Mouse (Mus musculus) heart, adult 11 months (tissue): ENCODE results near the gene B3gat1.

Experiments used
- DNase-seq: peaks from one replicate; pipeline ENCODE4 v3.0.0; 2022

B3gat1 gene

GRCm38 (mm10) chr9:26733206-26733891 lies at the start of gene B3gat1:
B3gat1 (plus strand) TSS chr9:26733728.
- DNase-seq: peak; percentile 54

GRCm38 (mm10) chr9:26689171-26689570 lies 44.4 kb upstream of the B3gat1 start:
- DNase-seq: peak; percentile 64

- peak; percentile 56 for DNase-seq
Observed at GRCm38 (mm10) chr9:26689956-26690698, 43.4 kb upstream of the B3gat1 start.

GRCm38 (mm10) chr9:26692641-26693040 lies 40.9 kb upstream of the B3gat1 start:
- DNase-seq: peak; percentile 42

- peak; percentile 49 for DNase-seq
Observed at GRCm38 (mm10) chr9:26694656-26695055, 38.9 kb upstream of the B3gat1 start.

- peak; percentile 68 for DNase-seq
Observed at GRCm38 (mm10) chr9:26695178-26695577, 38.4 kb upstream of the B3gat1 start.

- peak; percentile 74 for DNase-seq
Observed at GRCm38 (mm10) chr9:26698286-26698685, 35.2 kb upstream of the B3gat1 start.

- peak; percentile 86 for DNase-seq
Observed at GRCm38 (mm10) chr9:26700329-26700728, 33.2 kb upstream of the B3gat1 start.

GRCm38 (mm10) chr9:26718388-26718787 lies 15.1 kb upstream of the B3gat1 start:
- DNase-seq: peak; percentile 55

GRCm38 (mm10) chr9:26721771-26722170 lies 11.8 kb upstream of the B3gat1 start:
- peak; percentile 62 for DNase-seq

- no peak for DNase-seq
Observed at GRCm38 (mm10) chr9:26725709-26726108, 7.8 kb upstream of the B3gat1 start.

GRCm38 (mm10) chr9:26727445-26727844 lies 6.1 kb upstream of the B3gat1 start:
- peak; percentile 79 for DNase-seq

GRCm38 (mm10) chr9:26728556-26728955 lies 5.0 kb upstream of the B3gat1 start:
- DNase-seq: peak; percentile 31

- peak; percentile 84 for DNase-seq
Observed at GRCm38 (mm10) chr9:26733986-26734385, 458 bp downstream of the B3gat1 start.

GRCm38 (mm10) chr9:26737116-26737515 lies 3.6 kb downstream of the B3gat1 start:
- no peak for DNase-seq

GRCm38 (mm10) chr9:26742817-26743216 lies 9.3 kb downstream of the B3gat1 start:
- DNase-seq: no peak

- no peak for DNase-seq
Observed at GRCm38 (mm10) chr9:26747121-26747520, 13.6 kb downstream of the B3gat1 start.

GRCm38 (mm10) chr9:26748893-26749292 lies 15.4 kb downstream of the B3gat1 start:
- DNase-seq: no peak

GRCm38 (mm10) chr9:26760081-26760480 lies 26.6 kb downstream of the B3gat1 start:
- DNase-seq: no peak

GRCm38 (mm10) chr9:26760576-26760975 lies 27.0 kb downstream of the B3gat1 start:
- DNase-seq: no peak

GRCm38 (mm10) chr9:26762477-26762876 lies 28.9 kb downstream of the B3gat1 start:
- no peak for DNase-seq

GRCm38 (mm10) chr9:26768181-26768580 lies 34.7 kb downstream of the B3gat1 start:
- peak; percentile 75 for DNase-seq

GRCm38 (mm10) chr9:26775700-26776099 lies 42.2 kb downstream of the B3gat1 start:
- no peak for DNase-seq
